Mouse (Mus musculus): ENCODE data around the gene Plppr1. TPM values are rescaled to one million over a fixed set of nuclear protein-coding genes. Genes with fewer than 3 reads are reported as not detected.

The Plppr1 gene
- total and polyA plus RNA-seq, 3 experiments = not detected

DNA sequence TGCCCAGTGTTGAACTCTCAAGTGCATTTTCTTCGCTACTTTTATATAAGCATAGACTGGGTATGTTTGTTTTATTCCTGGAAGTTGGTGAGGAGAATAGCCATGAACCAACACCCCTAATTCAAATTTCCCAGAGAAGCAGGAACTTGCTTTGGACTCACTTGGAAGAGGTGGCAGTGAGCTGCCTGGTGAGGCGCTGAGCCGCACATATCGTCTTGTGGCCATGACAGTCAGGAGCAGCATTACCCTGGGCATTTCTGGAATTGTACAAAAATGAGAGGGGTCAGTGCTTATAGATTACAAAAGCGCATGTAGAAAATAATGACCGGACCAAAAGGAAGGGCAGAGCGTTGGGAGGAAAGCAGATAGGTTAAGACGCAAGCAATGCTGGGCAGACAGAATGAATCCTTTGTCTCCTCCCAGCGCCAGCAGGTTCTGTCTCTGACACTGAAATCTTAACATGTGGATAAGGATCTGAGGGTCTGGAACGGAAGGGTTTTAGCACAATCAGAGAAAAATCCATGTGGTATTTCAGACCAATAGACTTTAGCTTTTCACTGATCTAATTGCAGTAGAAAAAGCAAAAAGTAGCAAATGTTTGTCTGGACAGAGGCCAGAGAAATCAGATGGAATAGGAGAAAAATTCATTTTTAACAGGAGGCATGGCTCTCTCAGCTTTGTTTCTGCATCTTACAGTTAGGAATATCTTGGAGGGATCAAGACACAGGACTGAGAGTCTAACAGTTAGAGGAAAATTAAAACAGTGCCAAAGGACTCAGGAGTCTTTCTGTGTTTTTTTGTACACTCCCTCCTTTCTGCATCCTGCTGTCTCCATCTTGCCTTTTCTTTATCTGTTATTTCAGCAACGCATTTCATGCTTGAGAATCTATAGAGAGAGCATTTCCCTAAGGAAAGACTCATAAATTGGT, 153.8 kb downstream of the Plppr1 start:
- Histone ChIP-seq H3K4me3 (replicated peaks in 1 of 3; ENCODE audit: low read depth in 2 of 3, low read length in 2 of 3, poor library complexity in 1 of 3) (no peak overlapping the region), H3K36me3 (replicated peaks in 1 of 2; ENCODE audit: control insufficient read depth in 1 of 2, insufficient read depth in 1 of 2, low read length in 1 of 2) (no peaks in the 10 kb centered on the region), H3K4me1 (ENCODE audit: control insufficient read depth in 1 of 2, insufficient read depth in 2 of 2) (no peaks in the 10 kb centered on the region), H3K27ac (ENCODE audit: insufficient read depth, low read depth) (no peak overlapping the region), H3K4me2 (ENCODE audit: insufficient read depth, low read depth, poor library complexity, severe bottlenecking) (no peak overlapping the region), H3K79me2 (replicated peaks; ENCODE audit: control insufficient read depth, extremely low read depth, insufficient read depth, poor library complexity, severe bottlenecking) (no peaks in the 10 kb centered on the region), H3K27me3 (replicated peaks) (no peaks in the 10 kb centered on the region), H3K9ac (ENCODE audit: insufficient read depth, low read depth) (no peak overlapping the region), H3K9me3 (replicated peaks; ENCODE audit: low read length) (no peaks in the 10 kb centered on the region)
- dilution Hi-C loops (cut with MboI; ENCODE audit: extremely low pct_ligation_motif_present, extremely low pct_unique_long_range_greater_than_20kb, low sequenced_read_pairs) = no loop called here
- in situ Hi-C loops (cut with MboI; ENCODE audit: low pct_ligation_motif_present, low pct_unique_long_range_greater_than_20kb, low sequenced_read_pairs) = no loop called here
- no peak for TF ChIP-seq EP300 (IDR thresholded peaks at IDR 0.05; ENCODE audit: low read length)
- no peak for TF ChIP-seq SIN3A (IDR thresholded peaks at IDR 0.05; ENCODE audit: low read length)
- TF ChIP-seq TCF12 (IDR thresholded peaks at IDR 0.05; ENCODE audit: low read depth, low read length) = no peak
- no peak for TF ChIP-seq USF1 (IDR thresholded peaks at IDR 0.05; ENCODE audit: low read depth, low read length)
- no peak for TF ChIP-seq IRF4 (IDR thresholded peaks at IDR 0.05; ENCODE audit: low read depth, low read length)
- TF ChIP-seq JUN (IDR thresholded peaks at IDR 0.05; ENCODE audit: insufficient read depth, low read depth, low read length) = no peak
- TF ChIP-seq ZKSCAN1 (IDR thresholded peaks at IDR 0.05; ENCODE audit: borderline replicate concordance, low read depth, low read length) = no peak
- no peak for TF ChIP-seq MAX (IDR thresholded peaks at IDR 0.05; ENCODE audit: low read length)
- no peak for DNase-seq (ENCODE audit: extremely low read depth)

- Histone ChIP-seq H3K36me3 (replicated peaks in 1 of 2; ENCODE audit: control insufficient read depth in 1 of 2, insufficient read depth in 1 of 2, low read length in 1 of 2) (no peaks in the 10 kb centered on the region), H3K4me1 (ENCODE audit: control insufficient read depth in 1 of 2, insufficient read depth in 2 of 2) (no peaks in the 10 kb centered on the region), H3K27me3 (replicated peaks) (no peaks in the 10 kb centered on the region), H3K4me3 (replicated peaks in 1 of 3; ENCODE audit: low read depth in 2 of 3, low read length in 2 of 3, poor library complexity in 1 of 3) (no peak overlapping the region), H3K27ac (ENCODE audit: insufficient read depth, low read depth) (no peak overlapping the region), H3K9me3 (replicated peaks; ENCODE audit: low read length) (no peaks in the 10 kb centered on the region), H3K79me2 (replicated peaks; ENCODE audit: control insufficient read depth, extremely low read depth, insufficient read depth, poor library complexity, severe bottlenecking) (no peaks in the 10 kb centered on the region), H3K4me2 (ENCODE audit: insufficient read depth, low read depth, poor library complexity, severe bottlenecking) (no peak overlapping the region), H3K9ac (ENCODE audit: insufficient read depth, low read depth) (no peak overlapping the region)
- no peak for TF ChIP-seq EP300 (IDR thresholded peaks at IDR 0.05; ENCODE audit: low read length)
- TF ChIP-seq HCFC1 (IDR thresholded peaks at IDR 0.05; ENCODE audit: low read depth, low read length) = no peak
- no peak for TF ChIP-seq ZKSCAN1 (IDR thresholded peaks at IDR 0.05; ENCODE audit: borderline replicate concordance, low read depth, low read length)
- no peak for TF ChIP-seq CHD1 (IDR thresholded peaks at IDR 0.05; ENCODE audit: low read depth, low read length)
- no peak for TF ChIP-seq ZC3H11A (IDR thresholded peaks at IDR 0.05; ENCODE audit: low read depth, low read length)
- no peak for TF ChIP-seq MXI1 (IDR thresholded peaks at IDR 0.05; ENCODE audit: low read depth, low read length)
- dilution Hi-C loops (cut with MboI; ENCODE audit: extremely low pct_ligation_motif_present, extremely low pct_unique_long_range_greater_than_20kb, low sequenced_read_pairs) = no loop called here
- no peak for DNase-seq (ENCODE audit: extremely low read depth)
- in situ Hi-C loops (cut with MboI; ENCODE audit: low pct_ligation_motif_present, low pct_unique_long_range_greater_than_20kb, low sequenced_read_pairs) = no loop called here
Measured at GRCm38 (mm10) chr4:49214341-49214740, 155.3 kb downstream of the Plppr1 start.
